Mouse (Mus musculus) olfactory bulb, adult 2 months (tissue): ENCODE results near the gene Vdr.

Experiments
- CTCF ChIP-seq: fragments of 200-500 bp; IDR thresholded peaks from 2 replicates; pipeline ENCODE4 v1.5.1; 2012; ENCODE audit warnings: low read depth, mild to moderate bottlenecking, low read length, moderate library complexity; ENCODE audit not compliant: insufficient read depth
- POLR2A ChIP-seq: fragments of 200-500 bp; IDR thresholded peaks from 2 replicates; pipeline ENCODE4 v1.6.1; 2012; ENCODE audit warnings: mild to moderate bottlenecking, low read depth, low read length, moderate library complexity; ENCODE audit not compliant: insufficient read depth

- TF ChIP-seq CTCF (no peak), POLR2A (no peak)
Measured at GRCm38 (mm10) chr15:97821321-97821982, 89.0 kb downstream of the Vdr start.
